Mouse (Mus musculus) MEL (cell line): Measurements from ENCODE around the gene Dennd2a.
"Not testable (repeated sequence)": the region's sequence is repeated elsewhere in the genome, so short reads cannot be mapped to it uniquely, and the experiment has no call there.

ENCODE experiments used
- CTCF ChIP-seq, 3 experiments: IDR thresholded peaks in 2 of 3; conservative IDR thresholded peaks in 1 of 3; 2 replicates each; pipeline ENCODE4 v1.5.1; 2011 to 2012; ENCODE audit warnings: low read length in 3 of 3, low read depth in 2 of 3, mild to moderate bottlenecking in 2 of 3, improper control_type of control experiment in 1 of 3, inconsistent platforms in 1 of 3, mixed read lengths in 1 of 3, moderate library complexity in 1 of 3; ENCODE audit not compliant: control insufficient read depth in 1 of 3, insufficient read depth in 1 of 3, poor library complexity in 1 of 3, severe bottlenecking in 1 of 3
- EP300 ChIP-seq, 2 experiments: IDR thresholded peaks; 2 replicates each; pipeline ENCODE4 v1.6.1; 2011; ENCODE audit warnings: improper control_type of control experiment in 2 of 2, low read length in 2 of 2, low read depth in 1 of 2, mild to moderate bottlenecking in 1 of 2
- JUND ChIP-seq: IDR thresholded peaks from 2 replicates; pipeline ENCODE4 v1.6.1; 2011; ENCODE audit warnings: low read depth, mild to moderate bottlenecking, improper control_type of control experiment, low read length
- USF1 ChIP-seq: IDR thresholded peaks from 2 replicates; pipeline ENCODE4 v1.6.1; 2014; ENCODE audit warnings: low read depth, mild to moderate bottlenecking, inconsistent platforms, low read length, improper control_type of control experiment, moderate library complexity

GRCm38 (mm10) chr6:39416654-39417053 is 141.0 kb downstream of the Dennd2a start:
- not testable (repeated sequence) for TF ChIP-seq CTCF (IDR thresholded peaks at IDR 0.05 in 2 of 3, conservative IDR thresholded peaks at IDR 0.05 in 1 of 3; ENCODE audit: control insufficient read depth in 1 of 3, insufficient read depth in 1 of 3, low read depth in 2 of 3, low read length in 3 of 3, poor library complexity in 1 of 3, severe bottlenecking in 1 of 3); EP300 (IDR thresholded peaks at IDR 0.05; ENCODE audit: low read depth in 1 of 2, low read length in 2 of 2); JUND; USF1
